Mouse (Mus musculus) olfactory bulb, adult 2 months (tissue): Measurements from ENCODE around the gene Hexim2.

Experiments
- CTCF ChIP-seq: fragments of 200-500 bp; IDR thresholded peaks from 2 replicates; pipeline ENCODE4 v1.5.1; 2012; ENCODE audit warnings: low read depth, mild to moderate bottlenecking, low read length, moderate library complexity; ENCODE audit not compliant: insufficient read depth
- POLR2A ChIP-seq: fragments of 200-500 bp; IDR thresholded peaks from 2 replicates; pipeline ENCODE4 v1.6.1; 2012; ENCODE audit warnings: mild to moderate bottlenecking, low read depth, low read length, moderate library complexity; ENCODE audit not compliant: insufficient read depth

DNA sequence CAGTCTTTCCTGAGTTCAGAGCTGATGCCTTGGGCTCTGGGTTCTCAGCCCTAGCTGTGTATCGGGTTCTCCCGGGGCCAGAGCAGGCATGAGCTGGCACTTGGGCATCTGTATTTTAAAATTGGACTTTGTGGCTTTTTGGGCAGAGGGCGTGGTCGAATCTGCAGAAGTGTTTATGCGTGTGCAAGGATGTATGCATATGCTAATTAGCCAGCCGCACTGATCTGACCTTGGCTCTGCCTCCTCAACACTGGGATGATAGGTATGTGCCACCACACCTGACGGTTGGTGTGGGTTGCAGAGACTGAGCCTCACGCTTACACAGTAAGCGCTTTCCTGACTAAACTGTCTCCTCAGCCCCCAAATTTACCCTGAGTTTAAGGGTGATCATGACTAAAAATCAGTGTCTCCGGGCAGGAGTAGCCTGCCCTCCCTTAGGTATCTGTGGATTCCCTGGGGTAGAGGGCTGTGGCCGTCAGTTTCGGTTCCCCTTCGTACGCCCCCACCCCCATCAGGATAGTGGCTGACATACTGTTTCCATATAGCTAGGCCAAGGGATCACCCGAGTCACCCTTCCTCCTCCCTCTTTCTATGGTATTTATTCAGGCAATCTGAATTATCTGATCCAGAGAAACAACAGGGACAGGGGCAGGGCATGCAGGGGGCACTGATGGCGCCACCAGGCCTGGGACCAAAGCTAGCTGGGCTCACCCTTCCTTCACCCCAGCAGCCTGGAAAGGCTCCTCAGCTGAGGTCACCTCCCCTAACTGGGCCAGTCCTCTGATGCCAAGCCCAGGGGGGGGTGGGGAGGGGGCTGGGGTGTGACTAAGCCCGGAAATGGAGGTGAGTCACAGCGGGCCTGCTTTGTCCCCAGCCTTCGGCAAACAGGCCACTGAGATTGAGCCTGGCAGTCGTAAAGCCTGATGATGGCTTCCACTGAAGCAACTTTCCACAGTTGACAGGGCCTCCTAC, 38.1 kb upstream of the Hexim2 start:
- TF ChIP-seq CTCF (no peak), POLR2A (no peak)
